Mouse (Mus musculus) hindbrain, embryonic 15.5 days (tissue): ENCODE measurements around the gene Phactr1. TPM values are rescaled to one million over a fixed set of nuclear protein-coding genes. Genes with fewer than 3 reads are reported as not detected.

Experiments used
- ATAC-seq: fragments of 200-750 bp; cut with Nextera tagmentation; 2 replicates; pipeline ENCODE4 v1.8.0; 2017; ENCODE audit warnings: low read depth, moderate number of reproducible peaks, moderate TSS enrichment; ENCODE audit not compliant: low FRiP score
- H3K27ac ChIP-seq: fragments of 300-500 bp; sonication (generic); replicated peaks from 2 replicates; pipeline ENCODE4 v1.5.1; 2015; ENCODE audit warnings: mild to moderate bottlenecking, inconsistent platforms
- H3K27me3 ChIP-seq: fragments of 300-500 bp; sonication (generic); 2 replicates; pipeline ENCODE4 v1.6.1; 2015; ENCODE audit warnings: control low read depth, inconsistent platforms
- H3K36me3 ChIP-seq: fragments of 300-500 bp; sonication (generic); 2 replicates; pipeline ENCODE4 v1.6.1; 2015; ENCODE audit warnings: control low read depth, inconsistent platforms
- H3K4me1 ChIP-seq: fragments of 300-500 bp; sonication (generic); replicated peaks from 2 replicates; pipeline ENCODE4 v1.6.1; 2015; ENCODE audit warnings: control low read depth, inconsistent platforms
- H3K4me2 ChIP-seq: fragments of 300-500 bp; sonication (generic); 2 replicates; pipeline ENCODE4 v1.6.1; 2015; ENCODE audit warnings: moderate library complexity, mild to moderate bottlenecking, inconsistent platforms
- H3K4me3 ChIP-seq: fragments of 300-500 bp; sonication (generic); 2 replicates; pipeline ENCODE4 v1.5.1; 2015; ENCODE audit warnings: mild to moderate bottlenecking, inconsistent platforms
- H3K9ac ChIP-seq: fragments of 300-500 bp; sonication (generic); 2 replicates; pipeline ENCODE4 v1.6.1; 2015; ENCODE audit warnings: inconsistent platforms
- H3K9me3 ChIP-seq: fragments of 300-500 bp; sonication (generic); 2 replicates; pipeline ENCODE4 v1.6.1; 2016; ENCODE audit warnings: control low read depth, inconsistent platforms
- WGBS: fragments of 180-500 bp; shearing (Covaris S2); methylation state at CpG from one replicate; pipeline ENCODE4 v1.1.7; 2015; 5-methylcytosine and 5-hydroxymethylcytosine counted together
- polyA plus RNA-seq: library from polyadenylated mRNA; unstranded; fragments of >200 nt; fragmentation: Nextera tagmentation; extraction: Ambion mirVana; gene quantifications from 2 replicates; pipeline ENCODE4 v1.2.1, GENCODE M21; 2015

Gene Phactr1
- polyA plus RNA-seq, 1 experiment from 2014 or later = 56.0 TPM

GRCm38 (mm10) chr13:42884033-42884724 lies 203.8 kb downstream of the Phactr1 start:
- Histone ChIP-seq H3K9ac (no peak overlapping the region), H3K9me3 (no peaks in the 10 kb centered on the region), H3K27ac (no peak overlapping the region), H3K27me3 (no peaks in the 10 kb centered on the region), H3K4me3 (no peak overlapping the region), H3K4me1 (no peaks in the 10 kb centered on the region), H3K36me3 (no peaks in the 10 kb centered on the region), H3K4me2 (no peak overlapping the region)
- WGBS = 77% methylated on average over 14 of the region's 14 CpGs
- ATAC-seq = no peak

DNA sequence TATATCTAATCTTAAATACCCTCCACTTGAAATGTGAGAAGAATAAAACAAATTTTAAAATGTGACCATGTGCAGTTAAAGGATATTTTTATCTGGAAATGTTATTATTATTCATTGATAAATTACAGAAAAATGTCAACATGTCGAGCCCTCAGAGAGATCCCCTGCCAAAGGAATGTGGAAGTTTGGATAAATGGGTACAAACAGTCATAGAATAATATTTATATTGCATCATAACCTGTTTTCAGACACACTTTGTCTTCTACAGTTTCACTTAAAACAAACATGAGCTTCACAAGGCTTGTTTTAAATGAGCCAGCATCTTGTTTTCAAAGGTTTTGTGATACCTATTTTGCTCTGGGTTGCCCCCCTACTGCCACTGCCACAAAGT lies 204.3 kb downstream of the Phactr1 start:
- Histone ChIP-seq H3K4me1 (no peaks in the 10 kb centered on the region), H3K36me3 (no peaks in the 10 kb centered on the region), H3K4me2 (no peak overlapping the region), H3K9ac (no peak overlapping the region), H3K27me3 (no peaks in the 10 kb centered on the region), H3K27ac (no peak overlapping the region), H3K9me3 (no peaks in the 10 kb centered on the region), H3K4me3 (no peak overlapping the region)
- WGBS = 84% methylated on average over 1 of the region's 1 CpGs
- no peak for ATAC-seq

GRCm38 (mm10) chr13:42887701-42888100 lies 207.3 kb downstream of the Phactr1 start:
- Histone ChIP-seq H3K27ac (no peak overlapping the region), H3K4me1 (no peaks in the 10 kb centered on the region; the same call in 1 of the 2 replicates), H3K9ac (no peak overlapping the region), H3K9me3 (no peaks in the 10 kb centered on the region), H3K36me3 (no peaks in the 10 kb centered on the region), H3K27me3 (no peaks in the 10 kb centered on the region), H3K4me2 (no peak overlapping the region), H3K4me3 (no peak overlapping the region)
- WGBS = 90% methylated on average over 5 of the region's 5 CpGs
- ATAC-seq = no peak

GRCm38 (mm10) chr13:42889516-42890474 lies 209.4 kb downstream of the Phactr1 start:
- Histone ChIP-seq H3K27me3 (no peaks in the 10 kb centered on the region), H3K4me3 (no peak overlapping the region), H3K4me1 (no peaks in the 10 kb centered on the region; the same call in 1 of the 2 replicates), H3K36me3 (no peaks in the 10 kb centered on the region), H3K4me2 (no peak overlapping the region), H3K27ac (no peak overlapping the region), H3K9me3 (no peaks in the 10 kb centered on the region), H3K9ac (no peak overlapping the region)
- no peak for ATAC-seq
- 74% methylated on average over 12 of the region's 12 CpGs for WGBS

DNA sequence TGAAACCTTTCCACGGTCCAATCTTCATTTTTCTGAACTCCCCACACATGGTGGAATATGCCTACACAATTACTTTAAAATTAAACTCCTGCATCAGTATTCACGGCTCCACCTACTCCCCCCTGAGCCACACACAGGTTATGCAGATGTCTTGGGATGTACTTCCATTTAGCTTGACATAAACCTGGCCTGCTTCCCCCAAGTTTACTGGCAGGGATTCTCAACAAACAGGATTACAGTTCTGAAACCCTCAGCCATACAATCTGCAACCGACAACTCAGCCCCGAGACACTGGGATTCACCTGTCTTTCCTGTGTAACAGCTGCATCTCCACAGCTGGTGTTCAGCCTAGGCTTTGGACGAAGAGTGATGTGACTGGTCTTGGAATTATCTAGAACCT lies 210.2 kb downstream of the Phactr1 start:
- no peak overlapping the region for H3K9ac ChIP-seq
- H3K27me3 ChIP-seq = no peaks in the 10 kb centered on the region
- no peaks in the 10 kb centered on the region for H3K9me3 ChIP-seq
- 57% methylated on average over 5 of the region's 5 CpGs for WGBS
- no peaks in the 10 kb centered on the region for H3K36me3 ChIP-seq
- H3K4me2 ChIP-seq = no peak overlapping the region
- peaks cover 5% of the 10 kb centered on the region; the same call in 1 of the 2 replicates for H3K4me1 ChIP-seq
- ATAC-seq = no peak
- H3K27ac ChIP-seq = no peak overlapping the region
- H3K4me3 ChIP-seq = no peak overlapping the region

DNA sequence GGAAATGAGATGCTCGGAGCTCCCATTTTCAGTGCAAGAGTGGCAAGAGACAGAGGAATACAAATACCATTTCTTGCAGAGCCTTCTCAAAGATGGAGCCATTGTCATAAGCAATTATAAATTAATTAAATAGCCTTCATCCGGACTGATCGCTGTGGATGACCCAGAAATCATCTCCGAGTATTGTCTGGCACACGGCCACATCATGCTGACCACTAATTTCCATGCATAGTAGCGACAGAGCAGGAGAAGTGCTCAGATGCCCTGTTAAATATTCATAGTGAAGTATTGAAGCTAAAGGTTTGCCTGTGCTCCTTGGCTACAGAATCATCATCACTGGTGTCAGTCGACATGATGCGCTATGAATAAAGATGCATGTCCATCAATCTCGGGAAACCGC lies 213.6 kb downstream of the Phactr1 start:
- no peak overlapping the region for H3K4me2 ChIP-seq
- H3K27ac ChIP-seq = no peak overlapping the region
- H3K4me1 ChIP-seq = peaks cover 9% of the 10 kb centered on the region
- H3K9ac ChIP-seq = no peak overlapping the region
- no peaks in the 10 kb centered on the region for H3K27me3 ChIP-seq
- H3K4me3 ChIP-seq = no peak overlapping the region
- ATAC-seq = no peak
- H3K9me3 ChIP-seq = no peaks in the 10 kb centered on the region
- 70% methylated on average over 10 of the region's 10 CpGs for WGBS
- no peaks in the 10 kb centered on the region for H3K36me3 ChIP-seq

DNA sequence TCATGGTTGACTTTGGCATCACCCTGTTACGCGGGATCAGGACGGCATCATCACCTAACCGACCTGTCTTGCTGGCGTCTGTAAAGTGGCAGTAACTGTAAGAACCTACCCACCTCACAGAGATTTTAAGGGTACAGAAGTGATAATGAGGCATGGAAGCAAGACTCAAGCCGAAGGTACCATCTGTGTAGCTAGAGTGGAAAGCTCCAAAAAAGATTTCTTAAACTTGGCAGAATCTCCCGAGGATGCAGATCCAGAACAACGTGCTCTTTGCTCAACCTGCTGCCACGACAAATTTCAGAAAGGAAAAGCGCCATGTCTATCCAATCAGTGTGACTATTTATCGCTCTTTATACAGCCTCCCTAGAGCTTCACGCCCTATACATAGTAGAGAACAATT lies 214.2 kb downstream of the Phactr1 start:
- no peak overlapping the region for H3K9ac ChIP-seq
- no peak overlapping the region for H3K27ac ChIP-seq
- no peaks in the 10 kb centered on the region for H3K27me3 ChIP-seq
- H3K4me3 ChIP-seq = no peak overlapping the region
- H3K4me1 ChIP-seq = peaks cover 9% of the 10 kb centered on the region
- WGBS = 92% methylated on average over 12 of the region's 12 CpGs
- no peaks in the 10 kb centered on the region for H3K36me3 ChIP-seq
- no peak for ATAC-seq
- H3K9me3 ChIP-seq = no peaks in the 10 kb centered on the region
- H3K4me2 ChIP-seq = no peak overlapping the region

- ATAC-seq = no peak
Measured at GRCm38 (mm10) chr13:42895980-42896379, 215.6 kb downstream of the Phactr1 start.

DNA sequence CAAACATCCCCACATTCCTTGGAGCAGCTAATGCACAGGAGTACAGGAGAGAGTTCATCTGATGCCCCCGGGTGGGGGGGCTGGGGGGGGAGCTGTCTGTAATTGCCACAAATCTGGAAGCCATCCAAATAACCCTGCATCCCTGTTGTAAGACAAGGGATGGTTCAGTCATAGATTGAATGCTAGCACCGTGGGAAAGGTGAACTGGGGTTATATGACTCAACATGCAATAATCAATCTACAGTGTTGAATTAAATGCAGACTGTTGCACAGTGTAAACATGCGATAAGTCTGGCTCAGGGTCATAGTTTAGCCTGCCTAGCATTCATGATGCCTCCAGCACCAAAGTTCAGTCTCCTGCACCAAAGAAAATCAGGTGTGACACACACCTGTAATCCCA lies 219.2 kb downstream of the Phactr1 start:
- H3K4me2 ChIP-seq = no peak overlapping the region
- H3K4me1 ChIP-seq = peaks cover 15% of the 10 kb centered on the region; the same call in 1 of the 2 replicates
- no peaks in the 10 kb centered on the region for H3K9me3 ChIP-seq
- no peak overlapping the region for H3K9ac ChIP-seq
- no peaks in the 10 kb centered on the region for H3K36me3 ChIP-seq
- 46% methylated on average over 3 of the region's 3 CpGs for WGBS
- ATAC-seq = no peak
- no peaks in the 10 kb centered on the region for H3K27me3 ChIP-seq
- H3K4me3 ChIP-seq = no peak overlapping the region
- H3K27ac ChIP-seq = no peak overlapping the region

More at GRCm38 (mm10) chr13:42895980-42896379, 215.6 kb downstream of the Phactr1 start:
- H3K36me3 ChIP-seq = no peaks in the 10 kb centered on the region
- H3K4me3 ChIP-seq = no peak overlapping the region
- no peak overlapping the region for H3K9ac ChIP-seq
- H3K9me3 ChIP-seq = no peaks in the 10 kb centered on the region
- H3K27ac ChIP-seq = no peak overlapping the region
- H3K4me1 ChIP-seq = peaks cover 9% of the 10 kb centered on the region; the same call in 1 of the 2 replicates
- H3K27me3 ChIP-seq = no peaks in the 10 kb centered on the region
- H3K4me2 ChIP-seq = no peak overlapping the region
- 41% methylated on average over 3 of the region's 3 CpGs for WGBS

GRCm38 (mm10) chr13:42901837-42902236 lies 221.4 kb downstream of the Phactr1 start:
- Histone ChIP-seq H3K36me3 (no peaks in the 10 kb centered on the region), H3K27me3 (no peaks in the 10 kb centered on the region), H3K4me3 (no peak overlapping the region), H3K27ac (no peak overlapping the region), H3K9me3 (no peaks in the 10 kb centered on the region), H3K4me1 (peaks cover 6% of the 10 kb centered on the region; the same call in 1 of the 2 replicates), H3K4me2 (no peak overlapping the region), H3K9ac (no peak overlapping the region)
- ATAC-seq = no peak
- WGBS = 90% methylated on average over 2 of the region's 2 CpGs

GRCm38 (mm10) chr13:42902859-42903258 lies 222.4 kb downstream of the Phactr1 start:
- H3K27ac ChIP-seq = no peak overlapping the region
- no peak for ATAC-seq
- WGBS = 89% methylated on average over 3 of the region's 3 CpGs
- H3K4me3 ChIP-seq = no peak overlapping the region
- no peaks in the 10 kb centered on the region for H3K36me3 ChIP-seq
- no peaks in the 10 kb centered on the region for H3K27me3 ChIP-seq
- H3K9ac ChIP-seq = no peak overlapping the region
- H3K4me1 ChIP-seq = peaks cover 6% of the 10 kb centered on the region; the same call in 1 of the 2 replicates
- no peaks in the 10 kb centered on the region for H3K9me3 ChIP-seq
- H3K4me2 ChIP-seq = no peak overlapping the region

DNA sequence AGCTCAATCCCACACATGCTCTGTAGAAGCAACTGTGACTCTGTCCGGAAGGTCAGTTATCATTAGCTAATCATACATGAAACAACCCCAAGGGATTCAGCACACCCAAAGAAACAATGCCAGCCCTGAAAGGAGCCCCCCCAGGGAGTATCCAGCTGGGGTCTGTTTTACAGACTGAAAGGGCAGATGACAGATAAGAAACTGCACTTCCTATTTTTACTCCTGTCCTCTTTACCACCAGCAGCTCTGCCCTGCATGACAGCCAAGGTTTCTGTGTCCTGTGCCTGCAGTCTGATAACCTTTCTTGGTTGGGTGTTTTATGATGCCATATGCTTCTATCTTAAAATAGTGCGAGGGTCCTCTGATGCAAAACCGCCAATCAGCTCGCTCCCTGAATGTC lies 225.4 kb downstream of the Phactr1 start:
- H3K9ac ChIP-seq = no peak overlapping the region
- no peak overlapping the region for H3K4me3 ChIP-seq
- H3K27me3 ChIP-seq = no peaks in the 10 kb centered on the region
- WGBS = 84% methylated on average over 4 of the region's 4 CpGs
- no peaks in the 10 kb centered on the region for H3K9me3 ChIP-seq
- ATAC-seq = no peak
- H3K4me1 ChIP-seq = 0 out of 2 replicates have a peak, but pooled peaks cover 6% of the 10 kb centered on the region
- H3K36me3 ChIP-seq = no peaks in the 10 kb centered on the region
- H3K27ac ChIP-seq = no peak overlapping the region
- no peak overlapping the region for H3K4me2 ChIP-seq
